Mouse (Mus musculus): Measurements from ENCODE around the gene Lpcat1.

DNA sequence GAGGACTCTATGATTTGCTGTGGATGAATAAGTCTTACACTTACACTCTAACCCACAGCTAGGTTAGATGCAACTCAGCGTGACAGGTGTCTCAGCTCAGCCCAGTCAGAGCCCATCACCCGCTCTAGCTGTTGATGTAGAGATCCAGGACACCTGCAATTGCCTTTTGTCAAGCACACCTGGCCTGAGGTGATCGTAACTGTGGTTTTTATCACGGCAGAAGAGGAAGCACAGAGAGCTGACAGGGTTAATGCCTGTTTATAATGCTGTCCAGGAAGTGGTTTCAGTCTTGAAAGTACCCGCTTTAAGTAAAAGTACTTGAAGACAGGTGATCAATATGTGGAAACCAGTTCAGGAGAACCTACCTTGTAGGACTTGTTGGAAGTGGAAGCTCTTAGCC lies 32.3 kb upstream of the Lpcat1 start:
- no peak for TF ChIP-seq CTCF (conservative IDR thresholded peaks at IDR 0.05; ENCODE audit: low read length)
- TF ChIP-seq POU5F1 (IDR thresholded peaks at IDR 0.05; ENCODE audit: borderline replicate concordance, low read length): no peak
- no peak for TF ChIP-seq NANOG (IDR thresholded peaks at IDR 0.05; ENCODE audit: borderline replicate concordance, low read length)

Data from E14TG2a.4 (cell line).